Mouse (Mus musculus) lung, postnatal 0 days (tissue): ENCODE measurements around the gene Rcvrn. TPM values are rescaled to one million over a fixed set of nuclear protein-coding genes. Genes with fewer than 3 reads are reported as not detected.
A peak's percentile ranks its signal among the peaks of the same experiment; 100 is the strongest.

Source experiments
- ATAC-seq: fragments of 200-750 bp; cut with Nextera tagmentation; 2 replicates; pipeline ENCODE4 v1.8.0; 2017; ENCODE audit warnings: moderate library complexity
- DNase-seq: peaks from one replicate; pipeline ENCODE4 v3.0.0-alpha.2; 2016; ENCODE audit warnings: low spot score
- H3K27ac ChIP-seq: fragments of 300-500 bp; sonication (generic); 2 replicates; pipeline ENCODE4 v1.5.1; 2014; ENCODE audit warnings: antibody characterized with exemption, mild to moderate bottlenecking, low read length, mixed read lengths
- H3K27me3 ChIP-seq: fragments of 300-500 bp; sonication (generic); replicated peaks from 2 replicates; pipeline ENCODE4 v1.6.1; 2014; ENCODE audit warnings: low read length, mixed read lengths; ENCODE audit not compliant: insufficient read depth
- H3K36me3 ChIP-seq: fragments of 300-500 bp; sonication (generic); 2 replicates; pipeline ENCODE4 v1.6.1; 2014; ENCODE audit warnings: low read length, mixed read lengths; ENCODE audit not compliant: insufficient read depth
- H3K4me1 ChIP-seq: fragments of 300-500 bp; sonication (generic); 2 replicates; pipeline ENCODE4 v1.6.1; 2014; ENCODE audit warnings: antibody characterized with exemption, low read depth, low read length, mixed read lengths; ENCODE audit not compliant: insufficient read depth
- H3K4me2 ChIP-seq: fragments of 300-500 bp; sonication (generic); replicated peaks from 2 replicates; pipeline ENCODE4 v1.6.1; 2014; ENCODE audit warnings: low read depth, mild to moderate bottlenecking, low read length, moderate library complexity, mixed read lengths
- H3K4me3 ChIP-seq: fragments of 300-500 bp; sonication (generic); 2 replicates; pipeline ENCODE4 v1.5.1; 2014; ENCODE audit warnings: low read depth, low read length
- H3K9ac ChIP-seq: fragments of 300-500 bp; sonication (generic); replicated peaks from 2 replicates; pipeline ENCODE4 v1.6.1; 2014; ENCODE audit warnings: low read depth, mild to moderate bottlenecking
- H3K9me3 ChIP-seq: fragments of 300-500 bp; sonication (generic); 2 replicates; pipeline ENCODE4 v1.6.1; 2016; ENCODE audit warnings: low read length, mixed read lengths
- CTCF ChIP-seq: IDR thresholded peaks from 2 replicates; pipeline ENCODE4 v1.5.1; 2016; ENCODE audit warnings: antibody characterized with exemption, mild to moderate bottlenecking
- EP300 ChIP-seq: IDR thresholded peaks from 2 replicates; pipeline ENCODE4 v1.6.1; 2016; ENCODE audit warnings: antibody characterized with exemption, mild to moderate bottlenecking, control low read depth
- WGBS: fragments of 180-500 bp; shearing (Covaris S2); extraction: QIAGEN DNeasy Blood & Tissue Kit; methylation state at CpG from one replicate; pipeline ENCODE4 v1.1.7; 2014; 5-methylcytosine and 5-hydroxymethylcytosine counted together
- polyA plus RNA-seq: library from polyadenylated mRNA; unstranded; fragments of >200 nt; fragmentation: Nextera tagmentation; extraction: Ambion mirVana; gene quantifications from 2 replicates; pipeline ENCODE4 v1.2.1, GENCODE M21; 2015

Rcvrn gene
- polyA plus RNA-seq, 1 experiment from 2014 or later: not detected

DNA sequence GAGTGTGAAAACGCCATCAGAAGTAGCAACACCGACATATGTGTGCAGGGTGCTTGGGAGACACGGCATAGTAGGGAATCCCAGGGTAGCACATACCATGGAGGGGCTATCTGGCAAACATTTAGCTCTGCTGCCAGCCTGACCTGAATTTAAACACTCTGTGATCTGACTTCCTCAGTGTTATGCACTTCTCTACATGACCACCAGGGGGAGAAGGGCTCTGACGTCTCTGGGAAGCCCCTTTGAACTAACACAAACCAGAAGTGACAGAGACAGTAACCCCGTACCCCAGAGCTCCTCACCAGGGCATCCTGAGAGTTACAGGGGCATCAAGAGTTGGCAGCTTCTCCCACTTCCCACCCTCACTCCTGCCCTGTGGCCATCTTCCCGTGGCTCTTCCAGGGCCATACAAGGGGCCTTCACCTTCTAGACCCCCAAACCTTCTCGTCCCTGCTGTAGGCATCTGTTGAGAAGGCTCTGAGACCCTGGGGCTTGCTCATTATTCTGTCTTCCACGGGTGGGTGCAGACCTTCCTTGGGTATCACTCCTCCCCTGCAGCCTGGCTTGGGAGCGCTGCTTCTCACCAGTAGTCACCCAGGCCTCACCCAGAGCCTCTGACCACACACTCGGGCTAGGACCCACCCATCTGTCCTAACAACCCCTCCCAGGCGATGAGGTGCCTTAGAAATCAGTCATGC, 37.3 kb upstream of the Rcvrn start:
- no peak overlapping the region for H3K4me3 ChIP-seq
- DNase-seq (peak; percentile 70), ATAC-seq (peak; percentile 44; the same call in 1 of the 2 replicates)
- H3K4me2 ChIP-seq: no peak overlapping the region
- H3K27ac ChIP-seq: no peak overlapping the region
- H3K27me3 ChIP-seq: no peaks in the 10 kb centered on the region
- TF ChIP-seq EP300 (no peak), CTCF (peak; percentile 93)
- H3K4me1 ChIP-seq: no peaks in the 10 kb centered on the region
- H3K9ac ChIP-seq: no peak overlapping the region
- no peaks in the 10 kb centered on the region for H3K9me3 ChIP-seq
- WGBS: 36% methylated on average over 11 of the region's 11 CpGs
- no peaks in the 10 kb centered on the region for H3K36me3 ChIP-seq

DNA sequence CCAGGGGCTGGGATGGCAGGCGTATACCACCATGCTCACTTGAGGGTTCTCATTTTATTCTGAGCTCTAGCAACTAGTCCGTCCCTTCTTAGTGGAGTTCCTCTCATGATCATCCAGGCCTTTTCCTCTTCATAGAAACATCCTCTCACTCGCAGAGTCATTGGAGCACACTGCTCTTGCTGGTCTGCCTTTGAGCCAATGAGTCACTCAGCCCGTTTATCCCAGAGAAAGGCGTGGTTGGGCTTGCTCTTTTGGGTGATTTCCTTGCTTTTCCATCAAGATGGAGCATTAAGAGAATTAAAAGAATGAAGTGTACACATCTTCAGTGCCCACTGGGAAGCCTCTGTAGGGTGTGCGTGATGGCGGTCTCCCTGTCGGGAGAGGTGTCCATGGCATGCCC, 33.7 kb upstream of the Rcvrn start:
- Histone ChIP-seq H3K27ac (no peak overlapping the region), H3K4me1 (no peaks in the 10 kb centered on the region), H3K27me3 (no peaks in the 10 kb centered on the region), H3K9me3 (no peaks in the 10 kb centered on the region), H3K4me2 (no peak overlapping the region), H3K4me3 (no peak overlapping the region), H3K36me3 (no peaks in the 10 kb centered on the region), H3K9ac (no peak overlapping the region)
- ATAC-seq (no peak), DNase-seq (no peak)
- 81% methylated on average over 8 of the region's 8 CpGs for WGBS
- TF ChIP-seq CTCF (no peak), EP300 (no peak)

- Histone ChIP-seq H3K4me2 (no peak overlapping the region), H3K4me3 (no peak overlapping the region), H3K36me3 (no peaks in the 10 kb centered on the region), H3K9ac (no peak overlapping the region), H3K9me3 (no peaks in the 10 kb centered on the region), H3K27me3 (no peaks in the 10 kb centered on the region), H3K4me1 (peaks cover 14% of the 10 kb centered on the region; the same call in 1 of the 2 replicates), H3K27ac (no peak overlapping the region)
- DNase-seq (no peak), ATAC-seq (no peak)
- TF ChIP-seq CTCF (no peak), EP300 (no peak)
- 91% methylated on average over 4 of the region's 4 CpGs for WGBS
These were observed 31.7 kb upstream of the Rcvrn start for GRCm38 (mm10) chr11:67663437-67663836.

DNA sequence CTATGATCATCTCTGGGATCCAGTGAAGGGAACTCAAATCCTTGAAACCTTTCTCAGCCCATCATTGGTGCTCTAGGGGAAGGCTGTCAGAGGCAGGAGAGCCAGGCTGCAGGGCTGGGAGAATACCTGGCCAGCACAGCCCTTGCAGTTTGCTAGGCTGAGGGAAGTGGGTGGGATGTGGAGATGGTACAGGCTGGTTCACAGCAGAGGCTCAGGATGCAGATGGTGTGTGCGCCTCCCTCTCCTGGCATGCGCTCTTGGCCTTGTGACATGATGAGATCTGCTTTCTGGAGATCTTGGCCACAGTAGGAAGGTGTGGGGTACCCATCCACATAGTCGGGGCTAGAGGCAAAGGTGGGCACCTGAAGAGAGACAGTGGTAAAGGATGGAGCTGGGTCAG, 30.9 kb upstream of the Rcvrn start:
- H3K4me2 ChIP-seq: no peak overlapping the region
- no peaks in the 10 kb centered on the region for H3K9me3 ChIP-seq
- no peak overlapping the region for H3K27ac ChIP-seq
- DNase-seq (no peak), ATAC-seq (no peak)
- H3K27me3 ChIP-seq: no peaks in the 10 kb centered on the region
- no peak overlapping the region for H3K9ac ChIP-seq
- peaks cover 16% of the 10 kb centered on the region; the same call in 1 of the 2 replicates for H3K4me1 ChIP-seq
- no peaks in the 10 kb centered on the region for H3K36me3 ChIP-seq
- no peak for TF ChIP-seq CTCF
- TF ChIP-seq EP300: no peak
- 95% methylated on average over 3 of the region's 3 CpGs for WGBS
- H3K4me3 ChIP-seq: no peak overlapping the region

- 87% methylated on average over 6 of the region's 6 CpGs for WGBS
- Histone ChIP-seq H3K27ac (no peak overlapping the region), H3K9me3 (no peaks in the 10 kb centered on the region), H3K4me2 (no peak overlapping the region), H3K9ac (no peak overlapping the region), H3K4me3 (no peak overlapping the region), H3K4me1 (peaks cover 16% of the 10 kb centered on the region; the same call in 1 of the 2 replicates), H3K27me3 (no peaks in the 10 kb centered on the region), H3K36me3 (no peaks in the 10 kb centered on the region)
- DNase-seq (no peak), ATAC-seq (no peak)
- TF ChIP-seq EP300: no peak
- TF ChIP-seq CTCF: no peak
These were observed 30.2 kb upstream of the Rcvrn start for GRCm38 (mm10) chr11:67664918-67665317.

DNA sequence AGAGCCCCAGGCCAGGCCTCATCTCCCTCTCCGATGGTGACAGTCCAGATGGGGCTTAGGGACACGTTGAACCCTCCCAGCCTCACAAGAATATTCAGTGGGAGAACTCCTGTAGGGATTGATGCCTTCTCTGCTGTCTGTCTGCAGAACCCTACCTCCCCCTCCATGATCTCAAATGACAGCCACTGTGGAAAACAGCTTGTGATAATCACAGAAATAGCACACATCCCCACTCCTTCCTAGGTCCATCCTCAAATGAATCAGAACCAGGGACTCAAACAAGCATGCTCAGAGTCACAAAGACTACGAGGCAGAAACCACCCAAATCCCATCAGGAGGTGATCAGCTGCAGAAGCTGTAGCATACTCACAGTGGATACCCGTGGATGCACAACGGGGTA, 29.0 kb upstream of the Rcvrn start:
- TF ChIP-seq EP300: no peak
- no peak for TF ChIP-seq CTCF
- Histone ChIP-seq H3K9me3 (no peaks in the 10 kb centered on the region), H3K36me3 (no peaks in the 10 kb centered on the region), H3K27me3 (no peaks in the 10 kb centered on the region), H3K27ac (no peak overlapping the region), H3K4me2 (no peak overlapping the region), H3K9ac (no peak overlapping the region), H3K4me1 (peaks cover 16% of the 10 kb centered on the region; the same call in 1 of the 2 replicates), H3K4me3 (no peak overlapping the region)
- WGBS: 82% methylated on average over 5 of the region's 5 CpGs
- DNase-seq: no peak
- no peak for ATAC-seq
